Mouse (Mus musculus) intestine, embryonic 16.5 days (tissue): ENCODE measurements around the gene Clic4. TPM values are rescaled to one million over a fixed set of nuclear protein-coding genes. Genes with fewer than 3 reads are reported as not detected.

Source experiments
- ATAC-seq: fragments of 200-750 bp; cut with Nextera tagmentation; 2 replicates; pipeline ENCODE4 v1.8.0; 2017; ENCODE audit warnings: moderate TSS enrichment, moderate library complexity
- H3K27ac ChIP-seq: fragments of 300-500 bp; sonication (generic); 2 replicates; pipeline ENCODE4 v1.5.1; 2014; ENCODE audit warnings: mild to moderate bottlenecking, low read length
- H3K27me3 ChIP-seq: fragments of 300-500 bp; sonication (generic); replicated peaks from 2 replicates; pipeline ENCODE4 v1.6.1; 2014; ENCODE audit warnings: low read length, control low read depth, mixed read lengths; ENCODE audit not compliant: control insufficient read depth, insufficient read depth
- H3K36me3 ChIP-seq: fragments of 300-500 bp; sonication (generic); 2 replicates; pipeline ENCODE4 v1.6.1; 2014; ENCODE audit warnings: low read length, control low read depth; ENCODE audit not compliant: control insufficient read depth, insufficient read depth
- H3K4me1 ChIP-seq: fragments of 300-500 bp; sonication (generic); 2 replicates; pipeline ENCODE4 v1.6.1; 2014; ENCODE audit warnings: low read length, control low read depth, mixed read lengths; ENCODE audit not compliant: control insufficient read depth, insufficient read depth
- H3K4me2 ChIP-seq: fragments of 300-500 bp; sonication (generic); 2 replicates; pipeline ENCODE4 v1.6.1; 2014; ENCODE audit warnings: low read depth, low read length, control low read depth
- H3K4me3 ChIP-seq: fragments of 300-500 bp; sonication (generic); 2 replicates; pipeline ENCODE4 v1.5.1; 2014; ENCODE audit warnings: mild to moderate bottlenecking, low read length
- H3K9ac ChIP-seq: fragments of 300-500 bp; sonication (generic); 2 replicates; pipeline ENCODE4 v1.6.1; 2014; ENCODE audit warnings: low read depth, low read length
- H3K9me3 ChIP-seq: fragments of 300-500 bp; sonication (generic); 2 replicates; pipeline ENCODE4 v1.6.1; 2016; ENCODE audit warnings: low read length, control low read depth; ENCODE audit not compliant: control insufficient read depth
- WGBS: fragments of 180-500 bp; shearing (Covaris S2); extraction: QIAGEN DNeasy Blood & Tissue Kit; methylation state at CpG from one replicate; pipeline ENCODE4 v1.1.7; 2014; 5-methylcytosine and 5-hydroxymethylcytosine counted together
- polyA plus RNA-seq: library from polyadenylated mRNA; unstranded; fragments of >200 nt; fragmentation: Nextera tagmentation; extraction: Ambion mirVana; gene quantifications from 2 replicates; pipeline ENCODE4 v1.2.1, GENCODE M21; 2015

The Clic4 gene
- polyA plus RNA-seq, 1 experiment from 2014 or later: 107 TPM

DNA sequence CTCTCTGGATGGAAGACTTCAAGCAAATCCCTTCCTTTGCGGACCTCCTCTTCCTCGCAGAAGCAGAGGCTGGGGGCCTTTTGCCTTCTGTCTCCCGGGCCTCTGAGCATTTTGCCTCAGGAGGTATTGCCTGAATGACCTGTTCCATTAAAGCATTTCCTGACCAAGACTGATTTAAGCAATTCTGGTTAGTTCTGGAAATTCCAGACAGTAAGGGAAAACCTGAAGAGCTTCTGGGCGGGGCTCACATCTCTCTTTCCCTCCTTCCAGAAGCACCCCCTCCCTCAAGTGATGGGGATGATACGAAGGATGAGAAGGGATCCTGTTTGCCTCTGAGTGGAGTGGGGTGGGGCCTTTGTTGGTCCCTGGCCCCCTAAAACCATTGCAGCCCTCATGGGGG is 37.1 kb upstream of the Clic4 start:
- H3K4me2 ChIP-seq: no peak overlapping the region
- H3K9ac ChIP-seq: no peak overlapping the region
- H3K4me1 ChIP-seq: peaks cover 27% of the 10 kb centered on the region
- H3K27ac ChIP-seq: no peak overlapping the region
- H3K27me3 ChIP-seq: no peaks in the 10 kb centered on the region
- ATAC-seq: no peak
- no peak overlapping the region for H3K4me3 ChIP-seq
- peaks cover 1% of the 10 kb centered on the region; the same call in 1 of the 2 replicates for H3K36me3 ChIP-seq
- H3K9me3 ChIP-seq: no peaks in the 10 kb centered on the region
- 60% methylated on average over 5 of the region's 5 CpGs for WGBS

DNA sequence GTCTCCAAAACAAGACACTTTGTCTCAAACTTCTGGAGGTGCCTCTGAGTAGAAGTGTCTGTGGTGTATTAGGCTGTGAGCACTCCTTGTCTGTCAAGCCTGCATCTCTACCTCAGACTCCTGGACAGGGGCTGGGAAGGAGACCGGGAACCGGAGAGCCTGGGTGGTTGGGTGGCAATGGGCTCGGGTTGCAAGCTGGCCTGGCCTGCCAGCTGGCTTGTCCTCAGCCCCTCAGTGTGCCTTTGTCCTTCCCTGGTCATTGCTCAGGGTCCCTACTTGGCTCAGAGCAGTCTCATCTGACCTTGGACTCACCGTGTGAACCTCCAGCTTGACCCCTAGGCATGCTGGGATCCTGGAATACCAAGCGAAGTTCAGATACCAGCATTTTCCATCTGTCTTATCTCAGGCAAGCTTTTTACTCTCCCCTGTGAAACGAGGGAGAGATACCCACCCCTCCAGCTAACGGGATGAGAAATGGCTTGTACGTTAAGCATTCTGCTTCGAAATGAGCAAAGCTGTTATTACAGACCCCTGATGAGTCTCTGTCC is 36.6 kb upstream of the Clic4 start:
- no peak for ATAC-seq
- H3K4me1 ChIP-seq: peaks cover 21% of the 10 kb centered on the region
- 55% methylated on average over 9 of the region's 9 CpGs for WGBS
- no peak overlapping the region for H3K4me3 ChIP-seq
- H3K9me3 ChIP-seq: no peaks in the 10 kb centered on the region
- no peaks in the 10 kb centered on the region for H3K27me3 ChIP-seq
- H3K36me3 ChIP-seq: no peaks in the 10 kb centered on the region
- no peak overlapping the region for H3K9ac ChIP-seq
- no peak overlapping the region for H3K27ac ChIP-seq
- H3K4me2 ChIP-seq: no peak overlapping the region

DNA sequence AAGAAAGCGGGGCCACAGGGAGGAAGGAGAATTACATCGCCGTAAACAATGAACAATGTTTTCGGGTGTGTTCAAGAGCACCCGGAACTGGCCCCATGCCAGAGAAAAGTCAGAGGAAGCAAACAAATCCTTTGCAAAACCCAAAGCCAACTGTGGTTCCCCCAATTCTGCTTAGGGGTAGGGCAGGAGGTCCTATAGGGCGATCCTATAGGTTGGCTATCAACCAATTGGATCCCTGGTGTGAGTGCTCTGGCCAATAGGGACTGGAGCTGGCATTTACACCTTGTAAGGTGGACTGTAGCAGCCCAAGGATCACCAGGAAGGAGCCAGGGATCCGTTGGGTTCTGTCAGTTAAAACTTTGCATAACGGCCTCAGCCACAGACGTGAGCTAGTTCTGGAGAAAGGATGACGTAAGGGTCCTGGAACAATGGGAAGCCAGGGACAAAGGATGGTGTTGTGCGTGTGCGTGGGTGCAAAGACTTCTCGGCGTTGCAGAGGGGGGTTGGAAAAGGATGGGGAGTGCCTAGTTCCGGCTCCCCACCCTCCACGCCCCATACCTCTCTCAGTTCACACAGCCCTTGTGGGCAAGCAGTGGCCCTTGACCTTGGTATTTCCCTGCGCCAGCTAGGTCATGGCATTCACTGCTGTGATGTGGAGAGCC is 34.5 kb upstream of the Clic4 start:
- Histone ChIP-seq H3K36me3 (no peaks in the 10 kb centered on the region), H3K9me3 (no peaks in the 10 kb centered on the region), H3K4me2 (no peak overlapping the region), H3K27me3 (no peaks in the 10 kb centered on the region), H3K27ac (no peak overlapping the region), H3K4me1 (peaks cover 7% of the 10 kb centered on the region; the same call in 1 of the 2 replicates), H3K9ac (no peak overlapping the region), H3K4me3 (no peak overlapping the region)
- WGBS: 44% methylated on average over 17 of the region's 17 CpGs
- peak; percentile 45; the same call in 1 of the 2 replicates for ATAC-seq

DNA sequence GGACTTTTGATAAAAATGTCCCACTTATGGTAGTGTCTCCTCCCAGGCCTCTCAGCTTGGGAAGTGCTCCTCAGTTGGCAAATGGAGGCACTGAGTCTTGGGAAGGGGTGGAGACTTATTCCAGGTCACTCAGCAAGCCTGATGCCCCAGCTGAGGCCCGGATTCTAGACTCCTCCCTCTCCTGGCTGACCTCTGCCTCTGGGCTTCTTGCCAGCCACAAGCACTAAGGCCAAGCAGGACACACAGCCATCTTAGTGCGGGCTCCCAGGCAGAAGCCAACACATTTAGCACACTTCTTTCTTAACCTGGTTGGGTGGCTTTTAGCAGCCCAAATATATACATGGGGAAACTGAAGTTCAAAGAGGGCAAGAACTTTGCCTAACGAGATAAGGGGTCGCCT is 33.9 kb upstream of the Clic4 start:
- H3K4me2 ChIP-seq: no peak overlapping the region
- no peak overlapping the region for H3K9ac ChIP-seq
- 59% methylated on average over 4 of the region's 4 CpGs for WGBS
- H3K4me3 ChIP-seq: no peak overlapping the region
- H3K27me3 ChIP-seq: no peaks in the 10 kb centered on the region
- H3K4me1 ChIP-seq: peaks cover 7% of the 10 kb centered on the region; the same call in 1 of the 2 replicates
- H3K9me3 ChIP-seq: no peaks in the 10 kb centered on the region
- no peaks in the 10 kb centered on the region for H3K36me3 ChIP-seq
- no peak overlapping the region for H3K27ac ChIP-seq
- peak; percentile 37; the same call in 1 of the 2 replicates for ATAC-seq

DNA sequence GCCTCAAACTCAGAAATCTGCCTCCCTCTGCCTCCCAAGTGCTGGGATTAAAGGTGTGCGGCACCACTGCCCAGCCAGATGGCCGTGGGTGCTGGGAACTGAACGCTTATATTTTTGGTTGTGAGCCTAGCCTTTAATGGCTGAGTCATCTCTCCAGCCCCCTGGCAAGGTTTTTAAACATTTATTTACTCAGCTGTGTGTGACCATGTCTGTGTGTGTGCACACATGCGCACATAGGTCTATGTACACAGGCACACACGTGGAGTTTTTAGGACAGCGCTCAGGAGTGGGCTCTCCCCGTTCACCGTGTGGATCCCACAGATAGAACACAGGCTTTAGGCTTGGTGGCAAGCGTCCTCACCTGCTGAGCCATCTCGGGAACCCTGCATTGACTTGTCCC is 29.6 kb upstream of the Clic4 start:
- WGBS: 83% methylated on average over 10 of the region's 10 CpGs

GRCm38 (mm10) chr4:135301166-135301565 is 28.6 kb upstream of the Clic4 start:
- H3K9ac ChIP-seq: no peak overlapping the region
- H3K4me1 ChIP-seq: peaks cover 8% of the 10 kb centered on the region
- no peak overlapping the region for H3K27ac ChIP-seq
- no peak for ATAC-seq
- no peak overlapping the region for H3K4me3 ChIP-seq
- WGBS: 72% methylated on average over 3 of the region's 3 CpGs
- H3K4me2 ChIP-seq: no peak overlapping the region
- no peaks in the 10 kb centered on the region for H3K27me3 ChIP-seq
- no peaks in the 10 kb centered on the region for H3K9me3 ChIP-seq
- H3K36me3 ChIP-seq: no peaks in the 10 kb centered on the region

More for the DNA sequence above, 29.6 kb upstream of the Clic4 start:
- no peaks in the 10 kb centered on the region for H3K27me3 ChIP-seq
- H3K36me3 ChIP-seq: no peaks in the 10 kb centered on the region
- ATAC-seq: no peak
- H3K4me2 ChIP-seq: no peak overlapping the region
- H3K9ac ChIP-seq: no peak overlapping the region
- peaks cover 14% of the 10 kb centered on the region for H3K4me1 ChIP-seq
- H3K27ac ChIP-seq: no peak overlapping the region
- H3K9me3 ChIP-seq: no peaks in the 10 kb centered on the region
- H3K4me3 ChIP-seq: no peak overlapping the region

DNA sequence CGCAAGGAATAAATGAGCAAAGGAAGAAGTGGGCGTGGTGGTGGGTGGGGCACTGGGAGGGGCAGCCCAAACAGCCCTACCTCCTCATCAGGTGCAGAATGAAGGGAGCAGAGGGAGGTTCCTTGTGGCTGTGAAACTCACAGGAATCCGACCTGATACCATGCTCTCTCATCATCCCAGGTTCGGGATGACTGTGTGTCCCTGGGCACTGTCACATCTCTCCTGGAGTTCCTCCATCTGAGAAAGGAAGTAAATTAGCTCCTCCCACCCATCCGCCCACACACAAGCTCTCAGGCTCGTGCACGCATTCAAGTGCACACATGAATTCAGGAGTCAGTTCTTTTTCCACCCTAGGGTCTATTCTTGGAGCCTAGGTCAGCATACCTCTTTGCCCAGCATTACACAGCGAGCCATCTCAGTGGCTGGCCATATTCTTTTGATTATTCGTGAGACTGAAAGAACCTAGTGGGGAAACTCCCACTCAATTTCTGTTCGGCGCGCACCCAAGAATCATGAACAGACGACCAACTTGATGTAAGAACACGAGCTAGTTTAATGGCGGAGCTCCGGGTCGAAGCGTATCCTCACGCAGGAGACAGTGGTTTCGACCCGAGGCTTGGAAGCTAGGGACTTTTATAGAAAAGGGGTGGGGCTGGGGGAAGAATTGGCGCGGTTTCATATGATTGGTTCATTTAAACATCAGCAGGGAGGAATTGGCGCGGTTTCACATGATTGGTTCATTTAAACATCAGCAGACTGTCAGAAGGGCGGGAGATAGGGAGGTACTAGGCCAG is 27.8 kb upstream of the Clic4 start:
- no peak for ATAC-seq
- Histone ChIP-seq H3K9me3 (no peaks in the 10 kb centered on the region), H3K27me3 (no peaks in the 10 kb centered on the region), H3K4me1 (peaks cover 8% of the 10 kb centered on the region), H3K9ac (no peak overlapping the region), H3K4me2 (no peak overlapping the region), H3K27ac (no peak overlapping the region), H3K4me3 (no peak overlapping the region), H3K36me3 (no peaks in the 10 kb centered on the region)
- WGBS: 89% methylated on average over 26 of the region's 26 CpGs

- 72% methylated on average over 10 of the region's 10 CpGs for WGBS
- Histone ChIP-seq H3K4me1 (peaks cover 8% of the 10 kb centered on the region), H3K36me3 (no peaks in the 10 kb centered on the region), H3K27ac (no peak overlapping the region), H3K9me3 (no peaks in the 10 kb centered on the region), H3K4me2 (no peak overlapping the region), H3K27me3 (no peaks in the 10 kb centered on the region), H3K9ac (0 out of 2 replicates have a peak overlapping the region, but pooled peaks have one; percentile 6), H3K4me3 (no peak overlapping the region)
- no peak for ATAC-seq
These were observed 26.1 kb upstream of the Clic4 start for GRCm38 (mm10) chr4:135298680-135299079.

DNA sequence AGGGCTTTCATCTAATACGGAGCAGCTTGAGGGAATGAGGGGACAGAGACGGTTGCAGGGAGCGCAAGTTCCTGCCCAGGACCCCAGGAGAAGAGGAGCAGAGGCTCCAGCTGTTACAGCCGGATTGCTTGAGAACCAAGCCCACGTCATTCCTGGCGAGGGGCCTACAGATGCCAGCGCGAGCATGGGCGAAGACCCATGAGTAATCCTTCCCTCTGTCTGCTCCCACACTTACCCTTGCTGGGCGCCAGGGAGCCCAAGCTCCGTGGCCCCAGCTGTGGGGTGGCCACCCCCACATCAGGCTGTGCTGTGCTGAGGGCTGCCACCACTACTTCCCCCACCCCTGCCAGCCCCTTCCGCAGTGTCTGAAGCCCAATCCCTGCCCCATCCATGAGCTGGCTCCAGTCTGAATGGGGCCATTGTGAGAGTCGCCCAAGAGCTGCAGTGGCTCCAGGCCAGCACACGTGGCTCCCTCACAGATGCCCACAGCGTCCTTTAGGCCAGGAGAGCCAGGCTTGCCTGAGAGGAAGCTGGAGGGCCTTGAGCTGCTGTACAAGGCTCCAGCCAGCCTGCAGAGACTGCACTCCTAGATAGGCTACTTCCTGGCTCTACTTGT is 25.4 kb upstream of the Clic4 start:
- no peaks in the 10 kb centered on the region for H3K27me3 ChIP-seq
- H3K9me3 ChIP-seq: no peaks in the 10 kb centered on the region
- H3K9ac ChIP-seq: 0 out of 2 replicates have a peak overlapping the region, but pooled peaks have one; percentile 6
- H3K4me2 ChIP-seq: no peak overlapping the region
- H3K4me1 ChIP-seq: peaks cover 8% of the 10 kb centered on the region
- H3K27ac ChIP-seq: no peak overlapping the region
- ATAC-seq: peak; percentile 49
- WGBS: 71% methylated on average over 15 of the region's 15 CpGs
- no peak overlapping the region for H3K4me3 ChIP-seq
- H3K36me3 ChIP-seq: no peaks in the 10 kb centered on the region
